Mouse (Mus musculus): ENCODE measurements around the gene Fam207a. TPM values are rescaled to one million over a fixed set of nuclear protein-coding genes. Genes with fewer than 3 reads are reported as not detected.

Gene Fam207a
- polyA plus RNA-seq, 1 experiment from 2014 or later: 23.0 TPM

GRCm38 (mm10) chr10:77508744-77509143, 6.8 kb downstream of the Fam207a start:
- H3K4me1 ChIP-seq (ENCODE audit: control insufficient read depth in 2 of 2, insufficient read depth in 2 of 2, low read length in 2 of 2): peaks cover 2 to 9% of the 10 kb centered on the region in 2 experiments; a peak in 3 of 4 replicates
- H3K4me2 ChIP-seq (ENCODE audit: low read length): no peak overlapping the region
- H3K27me3 ChIP-seq (ENCODE audit: control insufficient read depth, insufficient read depth, low read length): no peaks in the 10 kb centered on the region
- no peak overlapping the region for H3K9ac ChIP-seq (ENCODE audit: low read length)
- H3K4me3 ChIP-seq (ENCODE audit: control insufficient read depth in 1 of 2, insufficient read depth in 1 of 2, low read depth in 1 of 2, low read length in 2 of 2): no peak overlapping the region
- no peak for ATAC-seq (ENCODE audit: insufficient number of reproducible peaks, insufficient read depth, low FRiP score, low read depth)
- H3K27ac ChIP-seq (replicated peaks in 1 of 2; ENCODE audit: control insufficient read depth in 1 of 2, insufficient read depth in 1 of 2, low read depth in 2 of 2, low read length in 2 of 2): no peak overlapping the region
- H3K36me3 ChIP-seq (ENCODE audit: control insufficient read depth, insufficient read depth, low read length): peaks cover 86% of the 10 kb centered on the region
- WGBS: 94% methylated on average over 3 of the region's 3 CpGs
- H3K9me3 ChIP-seq (ENCODE audit: control insufficient read depth, low read length): no peaks in the 10 kb centered on the region

- Histone ChIP-seq H3K4me3 (ENCODE audit: control insufficient read depth in 1 of 2, insufficient read depth in 1 of 2, low read depth in 1 of 2, low read length in 2 of 2) (no peak overlapping the region), H3K9ac (ENCODE audit: low read length) (no peak overlapping the region), H3K4me2 (ENCODE audit: low read length) (no peak overlapping the region), H3K27ac (replicated peaks in 1 of 2; ENCODE audit: control insufficient read depth in 1 of 2, insufficient read depth in 1 of 2, low read depth in 2 of 2, low read length in 2 of 2) (no peak overlapping the region), H3K36me3 (ENCODE audit: control insufficient read depth, insufficient read depth, low read length) (peaks cover 90% of the 10 kb centered on the region), H3K27me3 (ENCODE audit: control insufficient read depth, insufficient read depth, low read length) (no peaks in the 10 kb centered on the region), H3K4me1 (ENCODE audit: control insufficient read depth in 2 of 2, insufficient read depth in 2 of 2, low read length in 2 of 2) (peaks cover 2 to 9% of the 10 kb centered on the region in 2 experiments; a peak in 3 of 4 replicates), H3K9me3 (ENCODE audit: control insufficient read depth, low read length) (no peaks in the 10 kb centered on the region)
- WGBS: 61% methylated on average over 4 of the region's 4 CpGs
- ATAC-seq (ENCODE audit: insufficient number of reproducible peaks, insufficient read depth, low FRiP score, low read depth): no peak
These were observed 7.8 kb downstream of the Fam207a start for GRCm38 (mm10) chr10:77507779-77508178.

- Histone ChIP-seq H3K4me2 (ENCODE audit: low read length) (no peak overlapping the region), H3K4me1 (ENCODE audit: control insufficient read depth in 2 of 2, insufficient read depth in 2 of 2, low read length in 2 of 2) (peaks cover 2 to 9% of the 10 kb centered on the region in 2 experiments; a peak in 3 of 4 replicates), H3K27ac (replicated peaks in 1 of 2; ENCODE audit: control insufficient read depth in 1 of 2, insufficient read depth in 1 of 2, low read depth in 2 of 2, low read length in 2 of 2) (no peak overlapping the region), H3K27me3 (ENCODE audit: control insufficient read depth, insufficient read depth, low read length) (no peaks in the 10 kb centered on the region), H3K9ac (ENCODE audit: low read length) (no peak overlapping the region), H3K36me3 (ENCODE audit: control insufficient read depth, insufficient read depth, low read length) (peaks cover 89% of the 10 kb centered on the region), H3K9me3 (ENCODE audit: control insufficient read depth, low read length) (no peaks in the 10 kb centered on the region), H3K4me3 (ENCODE audit: control insufficient read depth in 1 of 2, insufficient read depth in 1 of 2, low read depth in 1 of 2, low read length in 2 of 2) (no peak overlapping the region)
- no peak for ATAC-seq (ENCODE audit: insufficient number of reproducible peaks, insufficient read depth, low FRiP score, low read depth)
- WGBS: 87% methylated on average over 13 of the region's 13 CpGs
These were observed 8.5 kb downstream of the Fam207a start for GRCm38 (mm10) chr10:77506961-77507577.

GRCm38 (mm10) chr10:77506526-77506925, 9.1 kb downstream of the Fam207a start:
- Histone ChIP-seq H3K9ac (ENCODE audit: low read length) (no peak overlapping the region), H3K36me3 (ENCODE audit: control insufficient read depth, insufficient read depth, low read length) (peaks cover 87% of the 10 kb centered on the region), H3K4me2 (ENCODE audit: low read length) (no peak overlapping the region), H3K9me3 (ENCODE audit: control insufficient read depth, low read length) (no peaks in the 10 kb centered on the region), H3K27ac (replicated peaks in 1 of 2; ENCODE audit: control insufficient read depth in 1 of 2, insufficient read depth in 1 of 2, low read depth in 2 of 2, low read length in 2 of 2) (no peak overlapping the region), H3K27me3 (ENCODE audit: control insufficient read depth, insufficient read depth, low read length) (no peaks in the 10 kb centered on the region), H3K4me1 (ENCODE audit: control insufficient read depth in 2 of 2, insufficient read depth in 2 of 2, low read length in 2 of 2) (peaks cover 2 to 9% of the 10 kb centered on the region in 2 experiments; a peak in 3 of 4 replicates), H3K4me3 (ENCODE audit: control insufficient read depth in 1 of 2, insufficient read depth in 1 of 2, low read depth in 1 of 2, low read length in 2 of 2) (no peak overlapping the region)
- ATAC-seq (ENCODE audit: insufficient number of reproducible peaks, insufficient read depth, low FRiP score, low read depth): no peak
- 72% methylated on average over 5 of the region's 5 CpGs for WGBS

GRCm38 (mm10) chr10:77504143-77504542, 11.4 kb downstream of the Fam207a start:
- 87% methylated on average over 6 of the region's 6 CpGs for WGBS
- Histone ChIP-seq H3K9me3 (ENCODE audit: control insufficient read depth, low read length) (no peaks in the 10 kb centered on the region), H3K27ac (replicated peaks in 1 of 2; ENCODE audit: control insufficient read depth in 1 of 2, insufficient read depth in 1 of 2, low read depth in 2 of 2, low read length in 2 of 2) (no peak overlapping the region), H3K4me2 (ENCODE audit: low read length) (no peak overlapping the region), H3K9ac (ENCODE audit: low read length) (no peak overlapping the region), H3K4me3 (ENCODE audit: control insufficient read depth in 1 of 2, insufficient read depth in 1 of 2, low read depth in 1 of 2, low read length in 2 of 2) (no peak overlapping the region), H3K4me1 (ENCODE audit: control insufficient read depth in 2 of 2, insufficient read depth in 2 of 2, low read length in 2 of 2) (peaks cover 0 to under 1% of the 10 kb centered on the region in 2 experiments; a peak in 2 of 4 replicates), H3K27me3 (ENCODE audit: control insufficient read depth, insufficient read depth, low read length) (no peaks in the 10 kb centered on the region), H3K36me3 (ENCODE audit: control insufficient read depth, insufficient read depth, low read length) (peaks cover 87% of the 10 kb centered on the region)
- ATAC-seq (ENCODE audit: insufficient number of reproducible peaks, insufficient read depth, low FRiP score, low read depth): no peak

- H3K9ac ChIP-seq (ENCODE audit: low read length): no peak overlapping the region
- H3K27me3 ChIP-seq (ENCODE audit: control insufficient read depth, insufficient read depth, low read length): no peaks in the 10 kb centered on the region
- no peak overlapping the region for H3K4me2 ChIP-seq (ENCODE audit: low read length)
- no peak for ATAC-seq (ENCODE audit: insufficient number of reproducible peaks, insufficient read depth, low FRiP score, low read depth)
- H3K4me1 ChIP-seq (ENCODE audit: control insufficient read depth in 2 of 2, insufficient read depth in 2 of 2, low read length in 2 of 2): no peaks in the 10 kb centered on the region; a peak in 1 of 4 replicates
- H3K9me3 ChIP-seq (ENCODE audit: control insufficient read depth, low read length): no peaks in the 10 kb centered on the region
- no peak overlapping the region for H3K27ac ChIP-seq (replicated peaks in 1 of 2; ENCODE audit: control insufficient read depth in 1 of 2, insufficient read depth in 1 of 2, low read depth in 2 of 2, low read length in 2 of 2)
- 90% methylated on average over 23 of the region's 25 CpGs for WGBS
- no peak overlapping the region for H3K4me3 ChIP-seq (ENCODE audit: control insufficient read depth in 1 of 2, insufficient read depth in 1 of 2, low read depth in 1 of 2, low read length in 2 of 2)
- H3K36me3 ChIP-seq (ENCODE audit: control insufficient read depth, insufficient read depth, low read length): peaks cover 81% of the 10 kb centered on the region
These were observed 12.3 kb downstream of the Fam207a start for GRCm38 (mm10) chr10:77502967-77503922.

GRCm38 (mm10) chr10:77500636-77501035, 14.9 kb downstream of the Fam207a start:
- peaks cover 75% of the 10 kb centered on the region for H3K36me3 ChIP-seq (ENCODE audit: control insufficient read depth, insufficient read depth, low read length)
- H3K27ac ChIP-seq (replicated peaks in 1 of 2; ENCODE audit: control insufficient read depth in 1 of 2, insufficient read depth in 1 of 2, low read depth in 2 of 2, low read length in 2 of 2): no peak overlapping the region
- H3K4me1 ChIP-seq (ENCODE audit: control insufficient read depth in 2 of 2, insufficient read depth in 2 of 2, low read length in 2 of 2): no peaks in the 10 kb centered on the region; a peak in 1 of 4 replicates
- 90% methylated on average over 14 of the region's 14 CpGs for WGBS
- H3K4me3 ChIP-seq (ENCODE audit: control insufficient read depth in 1 of 2, insufficient read depth in 1 of 2, low read depth in 1 of 2, low read length in 2 of 2): no peak overlapping the region
- no peaks in the 10 kb centered on the region for H3K9me3 ChIP-seq (ENCODE audit: control insufficient read depth, low read length)
- H3K27me3 ChIP-seq (ENCODE audit: control insufficient read depth, insufficient read depth, low read length): no peaks in the 10 kb centered on the region
- H3K4me2 ChIP-seq (ENCODE audit: low read length): no peak overlapping the region
- no peak for ATAC-seq (ENCODE audit: insufficient number of reproducible peaks, insufficient read depth, low FRiP score, low read depth)
- H3K9ac ChIP-seq (ENCODE audit: low read length): no peak overlapping the region
